ENCODE assay signal across 8 mouse cellular contexts in genomic region chr4:141443641-141444429, GRCm38 (mm10). TPM values are rescaled to one million over a fixed set of nuclear protein-coding genes. Genes with fewer than 3 reads are reported as not detected.
DNase-seq lines count a peak whose midpoint lies in the region; ATAC-seq and TF ChIP-seq lines count a peak whose summit lies in the region.

No protein-coding gene starts in this region.

- peaks cover 11% of the 10 kb centered on the region for H3K4me1 ChIP-seq in lung, adult 2 months (ENCODE audit: control insufficient read depth, insufficient read depth, low read length)
- no peaks in the 10 kb centered on the region for H3K4me1 ChIP-seq in embryonic fibroblast, embryonic 13.5 days (ENCODE audit: control insufficient read depth, insufficient read depth, low read length)
- H3K4me1 ChIP-seq in limb, embryonic 11.5 days (ENCODE audit: control insufficient read depth, insufficient read depth, low read length) = peaks cover 8% of the 10 kb centered on the region
- H3K4me1 ChIP-seq in neural tube, embryonic 15.5 days = peaks cover 24% of the 10 kb centered on the region

- H3K27me3 ChIP-seq in limb, embryonic 11.5 days (ENCODE audit: control insufficient read depth, insufficient read depth, low read length) = no peaks in the 10 kb centered on the region
- no peaks in the 10 kb centered on the region for H3K27me3 ChIP-seq in neural tube, embryonic 15.5 days (replicated peaks)

- TF ChIP-seq POLR2A in lung, adult 2 months (IDR thresholded peaks at IDR 0.05; ENCODE audit: borderline replicate concordance, extremely low read depth, low read depth, low read length) = no peak
- no peak for TF ChIP-seq POLR2A in embryonic fibroblast, embryonic 13.5 days (IDR thresholded peaks at IDR 0.05; ENCODE audit: low read depth, low read length)

- H3K9ac ChIP-seq in limb, embryonic 11.5 days (ENCODE audit: low read length) = peak overlapping the region; percentile 93
- H3K9ac ChIP-seq in neural tube, embryonic 15.5 days (replicated peaks) = peak overlapping the region; percentile 96

- no peak for DNase-seq in lung, adult 2 months
- no peak for DNase-seq in lung, postnatal 4 days
- no peak for DNase-seq in limb, embryonic 11.5 days (ENCODE audit: low spot score)
- no peak for DNase-seq in adrenal gland, adult 18-20 months (ENCODE audit: low spot score in 2 of 2)
- no peak for DNase-seq in gastrocnemius, postnatal 25 days
- no peak for DNase-seq in spleen, adult 18-20 months

- H3K4me3 ChIP-seq in lung, adult 2 months (replicated peaks; ENCODE audit: extremely low read depth, low read depth, low read length) = peak overlapping the region; percentile 73
- H3K4me3 ChIP-seq in embryonic fibroblast, embryonic 13.5 days (ENCODE audit: insufficient read depth, low read length) = peak overlapping the region; percentile 66
- peak overlapping the region; percentile 73 for H3K4me3 ChIP-seq in limb, embryonic 11.5 days (ENCODE audit: low read depth, low read length)
- H3K4me3 ChIP-seq in neural tube, embryonic 15.5 days (replicated peaks) = peak overlapping the region; percentile 100

- whole genome bisulfite sequencing in lung, adult 2 months = 34% methylated on average over 11 of the region's 11 CpGs
- WGBS in limb, embryonic 11.5 days = 51% methylated on average over 11 of the region's 11 CpGs
- WGBS in neural tube, embryonic 15.5 days = 52% methylated on average over 11 of the region's 11 CpGs

- peaks cover 6% of the 10 kb centered on the region for H3K36me3 ChIP-seq in limb, embryonic 11.5 days (ENCODE audit: control insufficient read depth, insufficient read depth, low read length)
- peaks cover 23% of the 10 kb centered on the region for H3K36me3 ChIP-seq in neural tube, embryonic 15.5 days

- peak overlapping the region; percentile 88 for H3K4me2 ChIP-seq in limb, embryonic 11.5 days (ENCODE audit: low read depth, severe bottlenecking)
- H3K4me2 ChIP-seq in neural tube, embryonic 15.5 days = peak overlapping the region; percentile 73

- no peak for ATAC-seq in limb, embryonic 11.5 days (ENCODE audit: insufficient number of reproducible peaks, low FRiP score, low TSS enrichment, low read depth)
- no peak for ATAC-seq in neural tube, embryonic 15.5 days (ENCODE audit: low FRiP score)

- no peaks in the 10 kb centered on the region for H3K9me3 ChIP-seq in limb, embryonic 11.5 days (ENCODE audit: control insufficient read depth, low read length)
- H3K9me3 ChIP-seq in neural tube, embryonic 15.5 days (replicated peaks) = no peaks in the 10 kb centered on the region

- no peak for TF ChIP-seq CTCF in lung, adult 2 months (IDR thresholded peaks at IDR 0.05; ENCODE audit: insufficient read depth, low read length)
- no peak for TF ChIP-seq CTCF in embryonic fibroblast, embryonic 13.5 days (IDR thresholded peaks at IDR 0.05; ENCODE audit: borderline replicate concordance, insufficient read depth, low read length)

- H3K27ac ChIP-seq in embryonic fibroblast, embryonic 13.5 days (ENCODE audit: insufficient read depth, low read length) = no peak overlapping the region; the same call in 1 of the 2 replicates
- H3K27ac ChIP-seq in limb, embryonic 11.5 days (replicated peaks; ENCODE audit: low read depth, low read length) = no peak overlapping the region
- H3K27ac ChIP-seq in neural tube, embryonic 15.5 days (replicated peaks) = no peak overlapping the region; the same call in 1 of the 2 replicates

RNA-seq across cellular contexts. Expression of gene Zbtb17, which starts 0.6 kb away (rescaled TPM):
- polyA plus RNA-seq in lung, adult 2 months (2012; rRNA removed) = 30.9 and 38.6 TPM in 2 replicates
- polyA plus RNA-seq in embryonic fibroblast, embryonic 13.5 days (2011; ENCODE audit: insufficient read length, low read depth, missing spikeins) = 14.4 and 15.1 TPM in 2 replicates
- 44.2 and 49.2 TPM in 2 replicates for polyA plus RNA-seq in limb, embryonic 11.5 days (2014; fragmentation: Nextera tagmentation; extraction: Ambion mirVana)
- 34.8 and 34.9 TPM in 2 replicates for polyA plus RNA-seq in neural tube, embryonic 15.5 days (2015; fragmentation: Nextera tagmentation; extraction: Ambion mirVana)
- 10 to 100 TPM; 18.6 to 20.5 TPM for total RNA-seq in adrenal gland, adult 18-20 months (2021)
- 10 to 100 TPM; 24.7 to 25.5 TPM for total RNA-seq in gastrocnemius, postnatal 25 days (2021)

RNA-seq across cellular contexts. Expression of gene Srarp, which starts 7.9 kb away (rescaled TPM):
- 0.18 TPM in 1 of 2 replicates, not detected in the other for polyA plus RNA-seq in lung, adult 2 months (2012; rRNA removed)
- polyA plus RNA-seq in embryonic fibroblast, embryonic 13.5 days (2011; ENCODE audit: insufficient read length, low read depth, missing spikeins) = not detected in 2 replicates
- polyA plus RNA-seq in limb, embryonic 11.5 days (2014; fragmentation: Nextera tagmentation; extraction: Ambion mirVana) = not detected in 2 replicates
- polyA plus RNA-seq in neural tube, embryonic 15.5 days (2015; fragmentation: Nextera tagmentation; extraction: Ambion mirVana) = 0.27 and 0.58 TPM in 2 replicates
- under 1 TPM in 1 of 2 experiments, not detected in 1; 0.35 TPM for total RNA-seq in adrenal gland, adult 18-20 months (2021)
- total RNA-seq in gastrocnemius, postnatal 25 days (2021) = 1 to 10 TPM in 1 of 2 experiments, under 1 TPM in 1; 0.91 to 1.0 TPM

RNA-seq across cellular contexts. Expression of gene Hspb7, which starts 23.3 kb away (rescaled TPM):
- 19.6 and 29.1 TPM in 2 replicates for polyA plus RNA-seq in lung, adult 2 months (2012; rRNA removed)
- 1.2 and 1.9 TPM in 2 replicates for polyA plus RNA-seq in embryonic fibroblast, embryonic 13.5 days (2011; ENCODE audit: insufficient read length, low read depth, missing spikeins)
- polyA plus RNA-seq in limb, embryonic 11.5 days (2014; fragmentation: Nextera tagmentation; extraction: Ambion mirVana) = 0.34 and 0.41 TPM in 2 replicates
- polyA plus RNA-seq in neural tube, embryonic 15.5 days (2015; fragmentation: Nextera tagmentation; extraction: Ambion mirVana) = 0.31 and 1.0 TPM in 2 replicates
- total RNA-seq in adrenal gland, adult 18-20 months (2021) = under 1 TPM; 0.20 to 0.86 TPM
- total RNA-seq in gastrocnemius, postnatal 25 days (2021) = 1,000 to 10,000 TPM in 1 of 2 experiments, 100 to 1,000 TPM in 1; 347 to 1,168 TPM

RNA-seq across cellular contexts. Expression of gene Clcnkb, which starts 28.0 kb away (rescaled TPM):
- polyA plus RNA-seq in lung, adult 2 months (2012; rRNA removed) = 0.20 TPM in 1 of 2 replicates, not detected in the other
- not detected in 2 replicates for polyA plus RNA-seq in embryonic fibroblast, embryonic 13.5 days (2011; ENCODE audit: insufficient read length, low read depth, missing spikeins)
- polyA plus RNA-seq in limb, embryonic 11.5 days (2014; fragmentation: Nextera tagmentation; extraction: Ambion mirVana) = not detected in 2 replicates
- 0.27 TPM in 1 of 2 replicates, not detected in the other for polyA plus RNA-seq in neural tube, embryonic 15.5 days (2015; fragmentation: Nextera tagmentation; extraction: Ambion mirVana)
- not detected for total RNA-seq in adrenal gland, adult 18-20 months (2021)
- total RNA-seq in gastrocnemius, postnatal 25 days (2021) = not detected

RNA-seq across cellular contexts. Expression of gene Clcnka, which starts 45.3 kb away (rescaled TPM):
- 1.4 TPM in 1 of 2 replicates, not detected in the other for polyA plus RNA-seq in lung, adult 2 months (2012; rRNA removed)
- polyA plus RNA-seq in embryonic fibroblast, embryonic 13.5 days (2011; ENCODE audit: insufficient read length, low read depth, missing spikeins) = not detected in 2 replicates
- polyA plus RNA-seq in limb, embryonic 11.5 days (2014; fragmentation: Nextera tagmentation; extraction: Ambion mirVana) = 0.21 and 0.33 TPM in 2 replicates
- polyA plus RNA-seq in neural tube, embryonic 15.5 days (2015; fragmentation: Nextera tagmentation; extraction: Ambion mirVana) = 0.33 TPM in 1 of 2 replicates, not detected in the other
- total RNA-seq in adrenal gland, adult 18-20 months (2021) = not detected
- under 1 TPM; 0.35 to 0.51 TPM for total RNA-seq in gastrocnemius, postnatal 25 days (2021)
